Mouse (Mus musculus) midbrain, postnatal 0 days (tissue): ENCODE measurements around the gene Pdzrn3. TPM values are rescaled to one million over a fixed set of nuclear protein-coding genes. Genes with fewer than 3 reads are reported as not detected.

Experiments used
- ATAC-seq: fragments of 200-750 bp; cut with Nextera tagmentation; 2 replicates; pipeline ENCODE4 v1.8.0; 2017; ENCODE audit warnings: moderate number of reproducible peaks, mild to moderate bottlenecking, moderate TSS enrichment, moderate library complexity; ENCODE audit not compliant: low FRiP score
- DNase-seq: peaks from one replicate; pipeline ENCODE4 v3.0.0-alpha.2; 2015; ENCODE audit warnings: low spot score
- H3K27ac ChIP-seq: fragments of 300-500 bp; sonication (generic); 2 replicates; pipeline ENCODE4 v1.5.1; 2014; ENCODE audit warnings: low read depth, mild to moderate bottlenecking, low read length, mixed read lengths
- H3K27me3 ChIP-seq: fragments of 300-500 bp; sonication (generic); 2 replicates; pipeline ENCODE4 v1.6.1; 2014; ENCODE audit warnings: low read length, control low read depth, mixed read lengths; ENCODE audit not compliant: insufficient read depth
- H3K36me3 ChIP-seq: fragments of 300-500 bp; sonication (generic); 2 replicates; pipeline ENCODE4 v1.6.1; 2014; ENCODE audit warnings: low read length, control low read depth, mixed read lengths; ENCODE audit not compliant: insufficient read depth
- H3K4me1 ChIP-seq: fragments of 300-500 bp; sonication (generic); 2 replicates; pipeline ENCODE4 v1.6.1; 2014; ENCODE audit warnings: mild to moderate bottlenecking, control low read depth, antibody characterized with exemption, low read length, mixed read lengths; ENCODE audit not compliant: insufficient read depth
- H3K4me2 ChIP-seq: fragments of 300-500 bp; sonication (generic); 2 replicates; pipeline ENCODE4 v1.6.1; 2014; ENCODE audit warnings: low read depth, mild to moderate bottlenecking, low read length, mixed read lengths; ENCODE audit not compliant: poor library complexity, severe bottlenecking
- H3K4me3 ChIP-seq: fragments of 300-500 bp; sonication (generic); 2 replicates; pipeline ENCODE4 v1.5.1; 2014; ENCODE audit warnings: low read depth, mild to moderate bottlenecking, low read length, moderate library complexity
- H3K9ac ChIP-seq: fragments of 300-500 bp; sonication (generic); replicated peaks from 2 replicates; pipeline ENCODE4 v1.6.1; 2014; ENCODE audit warnings: mild to moderate bottlenecking, low read length, moderate library complexity, mixed read lengths; ENCODE audit not compliant: poor library complexity, severe bottlenecking
- H3K9me3 ChIP-seq: fragments of 300-500 bp; sonication (generic); 2 replicates; pipeline ENCODE4 v1.6.1; 2016; ENCODE audit warnings: low read length, control low read depth
- CTCF ChIP-seq: IDR thresholded peaks from 2 replicates; pipeline ENCODE4 v1.5.1; 2016; ENCODE audit warnings: antibody characterized with exemption, mild to moderate bottlenecking
- WGBS: fragments of 180-500 bp; shearing (Covaris S2); extraction: QIAGEN DNeasy Blood & Tissue Kit; methylation state at CpG from one replicate; pipeline ENCODE4 v1.1.7; 2014; 5-methylcytosine and 5-hydroxymethylcytosine counted together
- polyA plus RNA-seq: library from polyadenylated mRNA; unstranded; fragments of >200 nt; fragmentation: Nextera tagmentation; extraction: Ambion mirVana; gene quantifications from 2 replicates; pipeline ENCODE4 v1.2.1, GENCODE M21; 2015
- total RNA-seq: library from RNA; depleted of rRNA; stranded (reverse); fragments of >200 nt; gene quantifications from 2 replicates; pipeline ENCODE4 v1.2.3, GENCODE M21; 2014

Pdzrn3 gene
- total and polyA plus RNA-seq, 2 experiments from 2014 or later, result 10.8 to 27.2 TPM

GRCm38 (mm10) chr6:101299434-101299833, 78.3 kb downstream of the Pdzrn3 start:
- Histone ChIP-seq H3K27me3 (no peaks in the 10 kb centered on the region), H3K27ac (no peak overlapping the region), H3K36me3 (no peaks in the 10 kb centered on the region), H3K4me2 (no peak overlapping the region), H3K9ac (no peak overlapping the region), H3K9me3 (no peaks in the 10 kb centered on the region), H3K4me3 (no peak overlapping the region), H3K4me1 (no peaks in the 10 kb centered on the region)
- WGBS, result 92% methylated on average over 2 of the region's 2 CpGs
- no peak for DNase-seq
- ATAC-seq, result no peak
- no peak for TF ChIP-seq CTCF

- no peak for ATAC-seq
- no peaks in the 10 kb centered on the region for H3K9me3 ChIP-seq
- no peaks in the 10 kb centered on the region for H3K4me1 ChIP-seq
- H3K36me3 ChIP-seq, result no peaks in the 10 kb centered on the region
- no peak overlapping the region for H3K27ac ChIP-seq
- no peak overlapping the region for H3K9ac ChIP-seq
- no peak for DNase-seq
- no peaks in the 10 kb centered on the region for H3K27me3 ChIP-seq
- WGBS, result 95% methylated on average over 15 of the region's 15 CpGs
- no peak for TF ChIP-seq CTCF
- no peak overlapping the region for H3K4me3 ChIP-seq
- no peak overlapping the region for H3K4me2 ChIP-seq
These were observed 79.9 kb downstream of the Pdzrn3 start for GRCm38 (mm10) chr6:101297563-101298520.

- Histone ChIP-seq H3K27me3 (no peaks in the 10 kb centered on the region), H3K9me3 (no peaks in the 10 kb centered on the region), H3K36me3 (no peaks in the 10 kb centered on the region), H3K4me3 (no peak overlapping the region), H3K4me2 (no peak overlapping the region), H3K27ac (no peak overlapping the region), H3K9ac (no peak overlapping the region), H3K4me1 (no peaks in the 10 kb centered on the region)
- TF ChIP-seq CTCF, result no peak
- 88% methylated on average over 8 of the region's 8 CpGs for WGBS
- DNase-seq, result no peak
- ATAC-seq, result no peak
These were observed 80.7 kb downstream of the Pdzrn3 start for GRCm38 (mm10) chr6:101296997-101297396.

- Histone ChIP-seq H3K4me1 (no peaks in the 10 kb centered on the region), H3K36me3 (no peaks in the 10 kb centered on the region), H3K4me2 (no peak overlapping the region), H3K27me3 (no peaks in the 10 kb centered on the region), H3K27ac (no peak overlapping the region), H3K4me3 (no peak overlapping the region), H3K9ac (no peak overlapping the region), H3K9me3 (no peaks in the 10 kb centered on the region)
- no peak for TF ChIP-seq CTCF
- 63% methylated on average over 8 of the region's 8 CpGs for WGBS
- DNase-seq, result no peak
- ATAC-seq, result no peak
These were observed 81.4 kb downstream of the Pdzrn3 start for GRCm38 (mm10) chr6:101296280-101296679.

GRCm38 (mm10) chr6:101293036-101293572, 84.6 kb downstream of the Pdzrn3 start:
- TF ChIP-seq CTCF, result no peak
- no peak for ATAC-seq
- H3K9ac ChIP-seq, result no peak overlapping the region

GRCm38 (mm10) chr6:101291944-101292343, 85.8 kb downstream of the Pdzrn3 start:
- Histone ChIP-seq H3K36me3 (no peaks in the 10 kb centered on the region), H3K9ac (no peak overlapping the region), H3K4me1 (no peaks in the 10 kb centered on the region), H3K4me3 (no peak overlapping the region), H3K27me3 (no peaks in the 10 kb centered on the region), H3K27ac (no peak overlapping the region), H3K4me2 (no peak overlapping the region), H3K9me3 (no peaks in the 10 kb centered on the region)
- WGBS, result 61% methylated on average over 2 of the region's 2 CpGs
- ATAC-seq (no peak), DNase-seq (no peak)
- no peak for TF ChIP-seq CTCF

More at GRCm38 (mm10) chr6:101293036-101293572, 84.6 kb downstream of the Pdzrn3 start:
- no peak for DNase-seq
- Histone ChIP-seq H3K4me2 (no peak overlapping the region), H3K27ac (no peak overlapping the region), H3K4me1 (no peaks in the 10 kb centered on the region), H3K4me3 (no peak overlapping the region), H3K9me3 (no peaks in the 10 kb centered on the region), H3K36me3 (no peaks in the 10 kb centered on the region), H3K27me3 (no peaks in the 10 kb centered on the region)
- WGBS, result 93% methylated on average over 12 of the region's 12 CpGs
